Mouse (Mus musculus) MEL (cell line): Measurements from ENCODE around the gene Aip.

Source experiments
- EP300 ChIP-seq, 2 experiments: IDR thresholded peaks; 2 replicates each; pipeline ENCODE4 v1.6.1; 2011; ENCODE audit warnings: improper control_type of control experiment in 2 of 2, low read length in 2 of 2, low read depth in 1 of 2, mild to moderate bottlenecking in 1 of 2
- NRF1 ChIP-seq: IDR thresholded peaks from 2 replicates; pipeline ENCODE4 v1.6.1; 2014; ENCODE audit warnings: low read depth, mild to moderate bottlenecking, inconsistent platforms, low read length, improper control_type of control experiment, moderate library complexity; ENCODE audit not compliant: poor library complexity, insufficient read depth, severe bottlenecking
- POLR2A ChIP-seq, 2 experiments: IDR thresholded peaks; 2 replicates each; pipeline ENCODE4 v1.6.1; 2011 to 2012; ENCODE audit warnings: low read length in 2 of 2, mild to moderate bottlenecking in 2 of 2, control low read depth in 1 of 2, improper control_type of control experiment in 1 of 2, low read depth in 1 of 2, moderate library complexity in 1 of 2; ENCODE audit not compliant: control insufficient read depth in 1 of 2, insufficient read depth in 1 of 2, poor library complexity in 1 of 2

DNA sequence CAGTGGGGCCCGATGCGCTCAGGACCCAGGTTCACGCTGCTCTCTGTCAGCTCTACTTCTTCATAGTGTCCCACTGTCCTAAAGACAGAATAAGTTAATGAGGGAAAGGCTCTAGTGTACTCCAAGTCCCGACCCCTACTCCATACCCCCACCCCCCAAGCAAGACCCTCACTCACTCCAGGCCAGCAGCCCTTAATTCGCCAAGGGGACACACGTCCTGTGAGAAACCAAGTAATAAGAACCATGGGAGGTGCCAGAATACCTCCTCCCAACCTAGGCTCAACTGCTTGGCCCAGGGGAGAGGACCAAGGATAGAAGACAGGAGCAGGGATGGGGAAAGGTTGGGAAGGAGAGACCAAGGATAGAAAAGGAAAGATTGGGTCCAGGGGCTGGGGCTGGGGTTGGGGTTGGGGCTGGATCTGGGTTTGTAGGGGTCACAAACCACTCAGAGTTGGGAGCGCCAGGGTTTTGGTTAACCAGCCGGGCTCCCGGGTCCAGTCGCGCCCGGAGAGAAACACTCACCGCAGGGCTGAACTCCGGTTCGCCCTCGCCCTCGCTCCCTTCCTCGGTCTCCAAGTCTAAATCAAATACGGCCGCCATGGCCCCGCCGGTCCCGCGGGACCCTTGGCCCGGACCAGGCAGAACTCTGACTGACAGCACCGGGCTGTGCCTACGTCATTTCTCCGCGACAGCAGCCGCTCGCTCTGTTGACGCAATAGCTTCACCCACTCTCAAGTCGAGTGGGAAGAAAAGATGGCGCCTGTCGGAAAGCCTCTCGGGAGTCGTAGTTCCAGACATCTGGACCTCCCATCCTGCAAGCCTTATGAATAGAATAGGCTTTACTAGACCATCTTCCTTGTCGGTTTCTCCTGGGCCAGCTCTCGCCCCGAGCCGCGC is 37.2 kb upstream of the Aip start, which contains the start of gene Rps6kb2:
- no peak for TF ChIP-seq EP300 (IDR thresholded peaks at IDR 0.05; ENCODE audit: low read depth in 1 of 2, low read length in 2 of 2)
- TF ChIP-seq NRF1, result peak; percentile 42; the same call in 1 of the 2 replicates
- TF ChIP-seq POLR2A (IDR thresholded peaks at IDR 0.05; ENCODE audit: control insufficient read depth in 1 of 2, insufficient read depth in 1 of 2, low read depth in 1 of 2, low read length in 2 of 2, poor library complexity in 1 of 2), result peak in 1 of 2 experiments; percentile 80; a peak in 2 of 4 replicates
